Mouse (Mus musculus): ENCODE measurements around the gene Akr1b10.
"Not testable (repeated sequence)": the region's sequence is repeated elsewhere in the genome, so short reads cannot be mapped to it uniquely, and the experiment has no call there.

The Akr1b10 gene

DNA sequence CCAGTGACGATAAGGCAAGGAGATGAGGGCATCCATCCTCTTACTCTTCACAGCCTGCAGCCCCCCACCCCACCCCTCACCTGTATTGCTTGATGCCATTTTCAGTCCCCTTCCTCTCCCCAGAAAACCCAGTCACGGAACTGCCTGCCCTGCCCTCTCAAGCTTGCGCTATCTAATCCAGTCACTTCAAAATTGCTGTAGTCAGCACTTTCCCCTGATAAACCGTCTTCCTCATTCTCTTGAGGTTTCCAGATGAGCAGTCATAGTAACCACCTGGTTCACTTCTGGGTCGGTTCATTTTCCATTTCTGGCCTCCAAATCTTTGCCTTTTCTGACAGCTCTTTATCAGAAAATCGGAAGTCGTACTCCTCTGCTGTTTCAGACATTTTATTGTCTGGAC, 10.2 kb upstream of the Akr1b10 start:
- DNase-seq = no peak

GRCm38 (mm10) chr6:34375888-34376287, 8.1 kb upstream of the Akr1b10 start:
- not testable (repeated sequence) for DNase-seq

DNA sequence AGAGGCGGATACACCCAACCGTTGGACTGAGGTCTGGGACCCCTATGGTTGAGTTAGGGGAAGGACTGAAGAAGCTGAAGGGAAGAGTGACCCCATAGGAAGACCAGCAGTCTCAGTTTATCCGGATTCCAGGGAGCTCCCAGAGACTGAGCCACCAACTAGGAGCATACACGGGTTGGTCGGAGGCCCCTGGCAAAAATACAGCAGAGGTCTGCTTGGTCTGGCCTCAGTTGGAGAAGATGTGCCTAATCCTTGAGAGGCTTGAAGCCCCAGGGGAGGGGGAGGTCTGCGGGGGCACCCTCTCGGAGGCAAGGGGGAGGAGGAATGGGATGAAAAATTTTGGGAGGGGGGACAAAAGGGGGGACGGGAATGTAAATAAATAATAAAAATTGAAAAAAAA, 617 bp upstream of the Akr1b10 start:
- no peak for DNase-seq

GRCm38 (mm10) chr6:34384701-34385370, 818 bp downstream of the Akr1b10 start:
- peak in 1 of 2 experiments; percentile 43 for DNase-seq

DNA sequence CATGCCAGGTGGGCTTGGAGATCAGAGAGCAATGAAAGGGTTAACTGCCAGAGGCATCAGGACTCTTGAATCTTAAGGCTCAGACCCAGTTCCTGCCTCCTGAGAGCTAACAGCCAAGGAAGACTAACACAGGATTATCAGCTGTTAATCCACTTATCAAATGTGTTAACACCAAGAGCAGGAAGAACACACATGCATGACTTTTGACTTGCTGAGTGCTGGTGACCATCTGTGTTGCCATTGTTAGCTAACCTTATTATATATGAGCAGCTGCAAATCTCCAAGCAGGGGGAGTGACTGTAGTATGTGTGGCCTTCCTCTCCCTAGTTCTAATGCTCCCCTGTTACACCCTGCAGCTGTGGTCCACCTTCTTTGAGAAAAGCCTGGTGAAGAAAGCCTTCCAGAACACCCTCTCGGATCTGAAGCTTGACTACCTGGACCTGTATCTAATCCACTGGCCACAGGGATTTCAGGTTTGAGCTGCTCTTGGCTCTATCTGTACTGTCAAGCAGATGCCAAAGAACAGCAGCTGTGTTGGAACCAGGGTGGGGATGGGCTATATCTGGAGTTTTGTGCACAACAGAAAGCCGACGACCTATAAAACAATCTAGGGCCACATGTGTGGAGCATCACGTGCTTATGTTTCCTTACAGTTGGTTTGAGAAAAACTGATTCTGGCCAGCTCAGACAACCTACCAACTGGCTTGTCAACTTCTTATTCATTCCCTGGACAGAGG, 4.6 kb downstream of the Akr1b10 start:
- DNase-seq = no peak

- DNase-seq = no peak
Observed at GRCm38 (mm10) chr6:34395897-34396296, 11.9 kb downstream of the Akr1b10 start.

DNA sequence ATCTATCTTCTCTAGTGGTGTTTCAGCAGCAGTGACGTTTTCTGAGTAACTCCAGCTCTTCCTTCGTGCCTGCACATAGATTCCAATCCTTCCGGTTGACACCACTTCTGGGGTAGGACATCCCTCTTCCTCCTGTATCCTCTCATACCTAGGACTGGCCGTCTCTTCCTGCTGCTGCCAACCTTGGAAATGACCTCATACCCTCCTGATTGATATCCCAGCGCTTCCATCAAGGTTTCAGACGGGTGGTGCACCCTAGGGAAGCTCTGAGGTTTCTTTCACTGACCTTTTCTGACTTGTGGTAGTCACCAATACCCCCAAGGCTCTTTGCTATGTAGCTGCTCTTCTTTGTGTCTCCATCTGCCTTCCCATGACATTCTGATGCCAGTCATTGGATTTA, 14.4 kb downstream of the Akr1b10 start:
- DNase-seq = no peak

- DNase-seq = no peak
Observed at GRCm38 (mm10) chr6:34399606-34400220, 15.7 kb downstream of the Akr1b10 start.

DNA sequence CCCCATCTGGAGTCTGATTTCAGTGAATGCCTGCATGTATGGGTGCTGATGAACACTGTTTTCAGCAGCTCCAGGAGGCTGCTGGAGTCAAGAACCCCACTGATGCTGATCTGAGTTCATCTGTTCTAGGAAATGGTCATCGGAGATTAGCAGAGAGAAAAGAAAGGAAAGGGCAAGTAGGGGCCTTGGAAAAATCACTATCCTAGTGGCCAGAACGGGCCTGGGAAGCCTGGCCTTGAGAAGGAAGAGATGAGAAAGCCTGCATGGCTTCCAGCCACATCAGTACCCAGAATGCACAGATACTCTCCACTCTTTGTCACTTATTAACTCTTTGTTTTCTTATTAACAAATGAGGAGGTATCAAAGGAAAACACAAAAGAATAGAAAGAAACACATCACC, 16.7 kb downstream of the Akr1b10 start:
- DNase-seq = no peak

DNA sequence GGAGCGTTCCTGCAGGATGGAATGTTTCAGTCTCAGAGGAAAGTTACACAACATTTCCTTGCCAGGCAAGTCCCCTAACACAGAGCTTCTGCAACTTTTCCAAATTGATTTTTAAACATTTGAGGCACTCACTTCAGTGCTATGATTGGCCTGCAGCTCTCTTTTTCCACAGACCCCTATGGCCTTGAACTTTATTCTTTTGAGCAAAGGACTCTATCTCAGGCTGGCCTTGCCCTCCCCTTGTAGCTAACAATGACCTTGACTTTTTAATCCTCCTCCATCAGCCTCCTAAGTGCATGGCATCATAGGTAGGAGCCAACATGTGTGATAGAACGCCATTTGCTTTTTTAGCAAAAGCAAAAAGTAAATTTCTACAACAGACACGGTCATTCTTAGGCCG, 22.7 kb downstream of the Akr1b10 start:
- no peak for DNase-seq

GRCm38 (mm10) chr6:34407403-34407802, 23.4 kb downstream of the Akr1b10 start:
- DNase-seq = no peak

DNA sequence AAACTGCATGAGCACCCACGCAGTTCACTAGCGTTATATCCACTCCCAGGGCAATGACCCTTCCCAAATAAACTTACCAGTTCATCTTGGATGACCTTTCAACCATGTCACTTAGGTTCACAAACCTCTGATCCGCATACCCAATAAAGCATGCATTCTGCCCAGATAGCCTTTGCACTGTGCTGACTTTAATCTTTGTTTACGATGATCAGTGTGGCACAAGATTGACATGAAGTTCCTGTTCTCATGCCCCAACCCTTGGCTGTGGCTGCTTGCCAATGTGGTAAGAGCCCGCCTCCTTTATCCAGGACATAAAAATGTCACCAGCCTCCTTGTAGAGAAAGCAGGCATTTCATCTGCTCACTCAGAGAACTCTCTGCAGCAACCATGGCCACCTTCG, 28.0 kb downstream of the Akr1b10 start, which contains the start of gene Akr1b7:
Akr1b7 (plus strand) TSS at position 312 of the 400 bp plus-strand sequence.
- no peak for DNase-seq

DNA sequence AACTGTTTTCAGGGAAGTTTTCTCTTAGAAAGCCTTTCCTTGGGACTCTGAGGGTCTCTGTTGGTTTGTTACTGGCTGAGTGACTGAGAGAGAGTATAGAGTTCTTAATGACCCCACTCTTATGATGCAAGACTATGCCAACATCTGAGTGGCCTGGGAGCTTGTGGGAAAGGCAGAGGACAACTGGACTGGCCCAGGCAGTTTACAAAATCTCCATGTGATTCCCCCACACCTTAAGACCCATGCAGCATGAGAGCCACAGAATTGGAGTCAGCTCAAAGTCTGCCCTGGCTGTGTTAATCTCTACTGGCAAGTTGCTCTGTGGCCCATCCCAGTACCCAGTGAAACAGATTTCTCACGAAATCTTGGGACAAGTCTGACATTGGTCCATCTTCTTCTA, 28.7 kb downstream of the Akr1b10 start:
- no peak for DNase-seq

DNA sequence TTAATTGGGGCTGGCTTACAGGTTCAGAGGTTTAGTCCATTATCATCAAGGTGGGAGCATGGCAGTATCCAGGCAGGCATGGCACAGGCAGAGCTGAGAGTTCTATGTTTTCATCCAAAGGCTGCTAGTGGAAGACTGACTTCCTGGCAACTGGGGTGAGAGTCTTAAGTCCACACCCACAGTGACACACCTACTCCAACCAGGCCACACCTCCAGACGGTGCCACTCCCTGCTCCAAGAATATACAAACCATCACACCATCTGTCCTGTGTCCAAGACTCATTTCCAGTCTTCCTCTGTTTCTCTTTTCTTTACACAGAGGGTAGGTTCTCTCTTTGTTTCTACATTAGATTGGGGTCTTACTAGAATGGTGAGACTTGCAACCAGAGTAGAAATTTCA, 29.4 kb downstream of the Akr1b10 start:
- DNase-seq = not testable (repeated sequence)

DNA sequence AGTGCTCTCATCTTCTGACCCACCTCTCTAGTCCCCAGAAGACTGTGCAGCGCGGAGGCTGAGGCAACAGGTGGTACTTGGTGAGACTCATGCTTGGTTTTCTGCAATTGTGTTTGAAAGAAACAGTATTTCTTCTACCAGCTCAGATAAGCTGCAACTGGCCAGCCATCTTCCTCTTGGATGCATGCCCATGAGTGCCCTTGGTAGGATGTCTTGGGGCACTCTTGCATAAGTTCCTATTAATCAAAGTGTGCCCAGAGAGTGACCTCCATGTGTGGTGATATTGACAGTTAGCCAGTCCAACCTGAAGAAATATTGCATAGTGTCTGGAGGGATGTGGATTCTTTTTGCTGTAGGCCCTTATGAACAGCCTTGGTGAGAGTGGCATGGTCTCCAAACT, 32.5 kb downstream of the Akr1b10 start:
- no peak for DNase-seq

DNA sequence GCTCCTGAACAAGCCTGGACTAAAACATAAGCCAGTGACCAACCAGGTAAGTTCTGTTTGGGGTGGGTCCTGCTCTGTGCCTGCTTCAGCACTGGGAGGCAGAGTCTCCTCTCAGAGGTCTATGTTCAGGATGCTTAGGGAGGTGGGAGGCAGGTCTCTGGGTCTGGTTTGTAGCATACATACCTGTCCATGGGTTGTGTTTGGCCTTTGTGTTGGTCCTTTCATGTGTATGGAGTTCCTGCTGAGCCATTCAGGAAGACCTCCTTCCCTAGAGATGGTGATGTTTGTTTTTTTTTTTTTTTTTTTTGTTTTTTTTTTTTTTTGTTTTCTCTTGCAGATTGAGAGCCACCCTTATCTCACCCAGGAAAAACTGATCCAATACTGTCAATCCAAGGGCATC, 35.1 kb downstream of the Akr1b10 start:
- DNase-seq = no peak

DNA sequence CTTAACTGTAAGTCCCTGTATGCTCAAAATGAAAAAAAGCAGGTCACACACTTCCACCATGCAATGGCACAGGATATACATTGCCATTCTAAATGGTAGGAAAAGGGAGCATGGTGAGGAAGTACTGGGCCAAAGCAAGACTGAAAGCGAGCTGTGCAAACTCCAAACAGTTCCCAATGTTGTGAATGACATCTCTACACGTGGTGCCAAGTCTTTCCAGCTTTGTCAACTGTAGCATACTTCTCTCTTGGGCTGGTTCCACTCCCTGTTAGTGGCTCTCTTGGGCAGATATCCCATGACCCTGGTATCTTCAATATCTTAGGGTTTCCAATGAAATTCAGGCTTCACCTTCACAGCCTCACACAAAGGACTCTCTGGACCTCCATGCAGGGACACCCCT, 55.0 kb downstream of the Akr1b10 start:
- DNase-seq = no peak

GRCm38 (mm10) chr6:34441556-34442257, 57.7 kb downstream of the Akr1b10 start:
- no peak for DNase-seq

DNA sequence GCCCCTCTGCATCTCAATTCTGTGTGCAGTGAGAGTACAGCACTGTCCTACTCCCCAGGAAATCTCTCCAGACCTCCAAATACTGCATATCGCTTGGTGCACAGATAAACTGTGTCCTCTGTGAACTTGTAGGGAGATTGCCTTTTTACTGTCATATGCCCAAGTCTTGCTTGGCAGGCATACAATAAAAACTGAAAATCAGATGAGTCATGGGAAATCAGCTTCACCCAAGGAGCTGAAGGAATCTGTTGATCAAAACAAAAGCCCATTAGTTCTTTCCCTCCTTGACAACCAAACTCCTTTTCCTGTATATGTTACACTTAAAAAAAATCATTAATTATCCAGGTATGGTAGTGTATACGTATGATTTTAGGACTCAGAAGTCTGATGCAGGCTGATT, 59.8 kb downstream of the Akr1b10 start:
- no peak for DNase-seq

Measured in spleen, adult 18-20 months (tissue).